8 mouse cellular contexts compared by ENCODE assay signal in genomic region chr4:55397911-55398762, GRCm38 (mm10). TPM values are rescaled to one million over a fixed set of nuclear protein-coding genes. Genes with fewer than 3 reads are reported as not detected.
DNase-seq lines count a peak whose midpoint lies in the region; ATAC-seq and TF ChIP-seq lines count a peak whose summit lies in the region.

No protein-coding gene starts in this region.

- 33% methylated on average over 17 of the region's 17 CpGs for WGBS in intestine, embryonic 15.5 days
- 37% methylated on average over 17 of the region's 17 CpGs for WGBS in lung, embryonic 16.5 days

- H3K4me1 ChIP-seq in intestine, embryonic 15.5 days (replicated peaks) = no peaks in the 10 kb centered on the region
- no peaks in the 10 kb centered on the region for H3K4me1 ChIP-seq in lung, embryonic 16.5 days (replicated peaks; ENCODE audit: control insufficient read depth, insufficient read depth, low read length)

- peak; percentile 70 for TF ChIP-seq CTCF in layer of hippocampus, adult 2 months (conservative IDR thresholded peaks at IDR 0.05)

- H3K4me2 ChIP-seq in intestine, embryonic 15.5 days (replicated peaks) = peak overlapping the region; percentile 33
- H3K4me2 ChIP-seq in lung, embryonic 16.5 days (ENCODE audit: low read depth, low read length) = peak overlapping the region; percentile 23; the same call in 1 of the 2 replicates

- H3K27ac ChIP-seq in layer of hippocampus, adult 2 months = no peak overlapping the region
- no peak overlapping the region for H3K27ac ChIP-seq in intestine, embryonic 15.5 days
- no peak overlapping the region for H3K27ac ChIP-seq in lung, embryonic 16.5 days (ENCODE audit: low read length)

- no peaks in the 10 kb centered on the region for H3K36me3 ChIP-seq in intestine, embryonic 15.5 days
- no peaks in the 10 kb centered on the region for H3K36me3 ChIP-seq in lung, embryonic 16.5 days (ENCODE audit: control insufficient read depth, insufficient read depth, low read length)

- H3K27me3 ChIP-seq in intestine, embryonic 15.5 days (replicated peaks) = no peaks in the 10 kb centered on the region
- H3K27me3 ChIP-seq in lung, embryonic 16.5 days (ENCODE audit: control insufficient read depth, insufficient read depth, low read depth, low read length) = no peaks in the 10 kb centered on the region

- H3K4me3 ChIP-seq in layer of hippocampus, adult 2 months = no peak overlapping the region
- H3K4me3 ChIP-seq in intestine, embryonic 15.5 days (replicated peaks) = no peak overlapping the region
- H3K4me3 ChIP-seq in lung, embryonic 16.5 days (ENCODE audit: low read length) = no peak overlapping the region

- no peak overlapping the region for H3K9ac ChIP-seq in intestine, embryonic 15.5 days
- no peak overlapping the region for H3K9ac ChIP-seq in lung, embryonic 16.5 days (ENCODE audit: low read length)

- peak; percentile 58 for ATAC-seq in intestine, embryonic 15.5 days
- no peak for ATAC-seq in lung, embryonic 16.5 days (ENCODE audit: low read depth)

- no peaks in the 10 kb centered on the region for H3K9me3 ChIP-seq in intestine, embryonic 15.5 days
- H3K9me3 ChIP-seq in lung, embryonic 16.5 days (ENCODE audit: control insufficient read depth, low read length) = peaks cover 3% of the 10 kb centered on the region; the same call in 1 of the 2 replicates

- peak in 1 of 2 experiments; percentile 39 for DNase-seq in layer of hippocampus, adult 2 months (ENCODE audit: low spot score in 2 of 2)
- DNase-seq in layer of hippocampus, adult 9-10 months (ENCODE audit: low spot score) = no peak
- DNase-seq in NIH3T3 (ENCODE audit: low read depth) = peak; percentile 50
- peak; percentile 39 for DNase-seq in embryo, embryonic 11 days
- DNase-seq in spleen, postnatal 36 days (ENCODE audit: low spot score in 2 of 2) = peak; percentile 4 to 7
- no peak for DNase-seq in MN1 (ENCODE audit: low spot score)

RNA-seq across cellular contexts. Expression of gene Rad23b, which starts 48.3 kb away (rescaled TPM):
- total RNA-seq in layer of hippocampus, adult 2 months (2021) = 100 to 1,000 TPM; 173 to 183 TPM
- polyA plus RNA-seq in intestine, embryonic 15.5 days (2015; fragmentation: Nextera tagmentation; extraction: Ambion mirVana) = 81.9 and 87.5 TPM in 2 replicates
- polyA plus RNA-seq in lung, embryonic 16.5 days (2015; fragmentation: Nextera tagmentation; extraction: Ambion mirVana) = 57.8 and 68.7 TPM in 2 replicates

Comparison
In these comparisons a context has a peak if more than half of its experiments do, and no peak if none do; other contexts are left out.
1. DNase-seq: peak in NIH3T3 (single experiment), embryo, embryonic 11 days (single experiment) and spleen, postnatal 36 days (2 of 2); none in layer of hippocampus, adult 9-10 months (single experiment) and MN1 (single experiment).